Mouse (Mus musculus) kidney, adult 2 months (tissue): ENCODE measurements at regions not wholly inside any gene's neighbourhood (a gene's known extent, or its start where the extent isn't known, plus 50 kb on each side); places are given as distances from the start of the nearest gene placed in this dataset.

ENCODE experiments used
- CTCF ChIP-seq: fragments of 200-500 bp; conservative IDR thresholded peaks from 2 replicates; pipeline ENCODE4 v1.5.1; 2011; ENCODE audit warnings: low read depth, mild to moderate bottlenecking, control low read depth, low read length, moderate library complexity, mixed read lengths; ENCODE audit not compliant: insufficient read depth, insufficient read length
- POLR2A ChIP-seq: fragments of 200-500 bp; IDR thresholded peaks from one replicate; pipeline ENCODE4 v1.6.1; 2011; ENCODE audit warnings: low read depth, low read length, control low read depth

GRCm38 (mm10) chr10:111419375-111420194, 53.4 kb upstream of the Nap1l1 start:
- TF ChIP-seq CTCF, result no peak
- TF ChIP-seq POLR2A, result no peak
